Mouse (Mus musculus): ENCODE results near the gene Zmynd12. TPM values are rescaled to one million over a fixed set of nuclear protein-coding genes. Genes with fewer than 3 reads are reported as not detected.

The Zmynd12 gene
- total and polyA plus RNA-seq, 3 experiments: 0.74 TPM; not detected in 2

DNA sequence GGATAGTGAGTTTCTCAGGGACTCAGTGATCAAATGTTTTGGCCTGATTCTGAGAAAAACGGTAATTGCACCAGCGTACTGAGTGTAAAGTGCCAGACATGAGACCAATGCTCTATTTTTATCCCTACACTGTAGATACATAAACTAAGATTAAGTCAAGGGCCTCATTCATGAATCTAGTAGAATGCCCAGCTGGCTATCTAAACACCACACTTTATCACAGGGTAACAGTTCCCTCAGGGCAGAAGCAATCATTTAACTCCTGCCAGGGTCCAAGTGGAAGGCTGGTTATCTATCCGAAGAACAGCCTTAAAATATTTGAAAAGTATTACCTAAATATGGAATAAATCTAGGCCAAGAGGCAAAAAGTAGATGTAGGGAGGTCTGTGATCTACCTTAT, 4.7 kb upstream of the Zmynd12 start:
- no peak overlapping the region for H3K27ac ChIP-seq
- intact Hi-C loops (cut with DNase I): no loop called here

DNA sequence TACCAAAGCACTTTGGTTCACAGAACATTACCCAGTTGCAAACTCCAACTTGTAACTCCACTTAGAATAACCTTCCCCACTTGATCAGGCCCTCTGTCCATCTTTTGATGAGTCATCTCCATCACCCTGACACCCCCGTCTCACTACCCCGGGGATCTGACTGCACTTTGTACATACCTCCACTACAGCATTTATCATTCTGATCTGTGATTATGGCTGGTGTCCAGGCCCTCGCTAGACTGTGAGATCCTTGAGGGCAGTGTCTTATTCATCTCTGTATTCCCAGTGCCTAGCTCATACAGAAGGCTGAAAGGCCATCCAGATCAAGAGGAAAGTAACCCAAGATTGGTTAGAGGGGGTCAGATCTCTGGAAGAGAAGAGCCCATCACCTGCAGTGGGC, 1.4 kb upstream of the Zmynd12 start:
- intact Hi-C loops (cut with DNase I): loop anchor here (5.0 kb wide), 2 partner anchors 99 to 174 kb away; partner anchors contain the start of gene Ppih
- H3K27me3 ChIP-seq (ENCODE audit: control insufficient read depth, insufficient read depth, low read length): no peaks in the 10 kb centered on the region
- TF ChIP-seq EP300 (IDR thresholded peaks at IDR 0.05; ENCODE audit: insufficient read depth, low read depth, low read length) (no peak), POLR2A (IDR thresholded peaks at IDR 0.05; ENCODE audit: insufficient read depth, low read depth, low read length) (no peak), CTCF (IDR thresholded peaks at IDR 0.05) (no peak)
- H3K4me1 ChIP-seq (ENCODE audit: control insufficient read depth, insufficient read depth, low read length): peaks cover 6% of the 10 kb centered on the region
- H3K9ac ChIP-seq (ENCODE audit: low read depth, low read length): peak overlapping the region; percentile 82
- H3K4me3 ChIP-seq: no peak overlapping the region
- 54% methylated on average over 3 of the region's 3 CpGs for WGBS
- DNase-seq: no peak
- H3K27ac ChIP-seq: no peak overlapping the region
- no peaks in the 10 kb centered on the region for H3K36me3 ChIP-seq (ENCODE audit: control insufficient read depth, insufficient read depth, low read length)
- H3K79me2 ChIP-seq (replicated peaks; ENCODE audit: control insufficient read depth, insufficient read depth, low read length): no peaks in the 10 kb centered on the region

More for the DNA sequence above, 4.7 kb upstream of the Zmynd12 start:
- 54% methylated on average over 3 of the region's 3 CpGs for WGBS
- TF ChIP-seq EP300 (IDR thresholded peaks at IDR 0.05; ENCODE audit: insufficient read depth, low read depth, low read length) (no peak), CTCF (IDR thresholded peaks at IDR 0.05) (no peak), POLR2A (IDR thresholded peaks at IDR 0.05; ENCODE audit: insufficient read depth, low read depth, low read length) (no peak)
- Histone ChIP-seq H3K36me3 (ENCODE audit: control insufficient read depth, insufficient read depth, low read length) (no peaks in the 10 kb centered on the region), H3K4me1 (ENCODE audit: control insufficient read depth, insufficient read depth, low read length) (peaks cover 7% of the 10 kb centered on the region), H3K27me3 (ENCODE audit: control insufficient read depth, insufficient read depth, low read length) (no peaks in the 10 kb centered on the region), H3K9ac (ENCODE audit: low read depth, low read length) (no peak overlapping the region), H3K79me2 (replicated peaks; ENCODE audit: control insufficient read depth, insufficient read depth, low read length) (no peaks in the 10 kb centered on the region), H3K4me3 (no peak overlapping the region)
- DNase-seq: no peak

DNA sequence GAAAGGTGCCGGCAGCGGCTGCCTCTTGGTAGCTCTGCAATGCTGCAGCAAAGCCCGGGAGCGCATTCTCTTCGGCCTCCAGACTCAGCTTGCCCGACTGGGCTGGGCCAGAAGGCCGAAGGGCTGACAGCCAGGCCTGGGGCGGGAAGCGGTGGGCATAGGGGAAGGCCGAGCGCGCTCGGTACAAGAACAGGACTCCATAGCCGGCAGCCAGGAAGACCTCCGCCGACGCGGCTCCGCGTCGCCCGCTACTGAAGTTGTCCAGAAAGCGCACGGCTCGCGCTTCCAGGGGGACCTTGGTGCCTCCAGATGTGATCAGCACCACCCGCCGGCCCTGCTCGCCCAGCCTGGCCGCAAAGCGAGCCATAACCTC, 707 bp upstream of the Zmynd12 start:
- no peak for DNase-seq
- H3K4me1 ChIP-seq (ENCODE audit: control insufficient read depth, insufficient read depth, low read length): peaks cover 6% of the 10 kb centered on the region
- WGBS: under 1% methylated on average over 31 of the region's 31 CpGs
- H3K36me3 ChIP-seq (ENCODE audit: control insufficient read depth, insufficient read depth, low read length): no peaks in the 10 kb centered on the region
- H3K27me3 ChIP-seq (ENCODE audit: control insufficient read depth, insufficient read depth, low read length): no peaks in the 10 kb centered on the region
- TF ChIP-seq POLR2A (IDR thresholded peaks at IDR 0.05; ENCODE audit: insufficient read depth, low read depth, low read length) (no peak), CTCF (IDR thresholded peaks at IDR 0.05) (no peak), EP300 (IDR thresholded peaks at IDR 0.05; ENCODE audit: insufficient read depth, low read depth, low read length) (no peak)
- H3K79me2 ChIP-seq (replicated peaks; ENCODE audit: control insufficient read depth, insufficient read depth, low read length): no peaks in the 10 kb centered on the region
- H3K4me3 ChIP-seq: peak overlapping the region; percentile 98
- intact Hi-C loops (cut with DNase I): loop anchor here (2.0 to 5.0 kb wide), 3 partner anchors 100 to 175 kb away; partner anchors contain the start of genes Frg2f1 and Ppih
- H3K9ac ChIP-seq (ENCODE audit: low read depth, low read length): peak overlapping the region; percentile 82
- H3K27ac ChIP-seq: peak overlapping the region; percentile 99

DNA sequence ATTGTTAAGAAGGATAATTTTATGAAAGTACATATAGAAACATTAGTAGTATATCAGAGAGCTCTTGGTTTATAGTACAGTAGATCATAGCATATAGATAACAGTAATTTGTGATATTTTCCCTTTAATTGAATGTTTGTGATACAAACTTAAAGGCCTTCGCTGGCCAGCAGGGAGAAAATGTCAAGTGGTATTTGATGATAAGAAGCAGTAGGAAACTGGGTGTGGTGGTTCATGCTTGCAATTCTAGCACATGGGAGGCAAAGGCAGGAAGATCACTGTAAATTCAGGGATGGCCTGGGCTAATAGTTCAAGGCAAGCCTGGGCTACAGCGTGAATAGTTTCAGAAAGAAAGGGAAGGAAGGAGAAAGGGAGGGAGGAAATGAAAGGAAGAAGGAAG, 2.5 kb downstream of the Zmynd12 start:
- intact Hi-C loops (cut with DNase I): loop anchor here (5.0 kb wide), 1 partner anchor 237 kb away; no protein-coding TSS in a partner anchor
- TF ChIP-seq POLR2A (IDR thresholded peaks at IDR 0.05; ENCODE audit: insufficient read depth, low read depth, low read length): no peak
- no peak for TF ChIP-seq CTCF (IDR thresholded peaks at IDR 0.05)
- no peak for TF ChIP-seq EP300 (IDR thresholded peaks at IDR 0.05; ENCODE audit: insufficient read depth, low read depth, low read length)
- Histone ChIP-seq H3K4me3 (no peak overlapping the region), H3K27ac (no peak overlapping the region), H3K36me3 (ENCODE audit: control insufficient read depth, insufficient read depth, low read length) (no peaks in the 10 kb centered on the region), H3K79me2 (replicated peaks; ENCODE audit: control insufficient read depth, insufficient read depth, low read length) (no peaks in the 10 kb centered on the region), H3K4me1 (ENCODE audit: control insufficient read depth, insufficient read depth, low read length) (peaks cover 6% of the 10 kb centered on the region), H3K27me3 (ENCODE audit: control insufficient read depth, insufficient read depth, low read length) (no peaks in the 10 kb centered on the region), H3K9ac (ENCODE audit: low read depth, low read length) (no peak overlapping the region)
- no peak for DNase-seq
- 70% methylated on average over 2 of the region's 2 CpGs for whole genome bisulfite sequencing

DNA sequence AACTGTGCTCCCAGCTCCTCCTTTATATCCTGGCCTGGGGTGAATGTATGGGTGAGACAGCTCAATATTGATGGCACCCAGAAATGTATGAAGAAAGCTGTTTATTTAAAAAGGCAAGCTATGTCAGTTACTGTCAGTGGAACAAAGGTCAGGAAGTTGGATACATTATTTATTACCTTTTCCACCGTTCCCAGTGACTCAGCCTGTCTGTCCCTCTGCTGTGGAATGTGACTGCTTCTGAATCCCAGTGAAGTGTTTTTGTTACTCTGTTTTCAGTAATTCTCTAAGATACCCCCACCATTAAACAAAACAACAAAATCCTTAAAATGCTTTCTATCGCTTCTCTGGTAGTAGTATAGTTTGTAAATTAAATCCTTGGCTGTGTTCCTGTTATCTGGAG, 3.0 kb downstream of the Zmynd12 start:
- H3K9ac ChIP-seq (ENCODE audit: low read depth, low read length): no peak overlapping the region
- 49% methylated on average over 2 of the region's 2 CpGs for WGBS
- no peak overlapping the region for H3K4me3 ChIP-seq
- intact Hi-C loops (cut with DNase I): loop anchor here (5.0 kb wide), 1 partner anchor 237 kb away; no protein-coding TSS in a partner anchor
- H3K27me3 ChIP-seq (ENCODE audit: control insufficient read depth, insufficient read depth, low read length): no peaks in the 10 kb centered on the region
- no peak for TF ChIP-seq CTCF (IDR thresholded peaks at IDR 0.05)
- TF ChIP-seq EP300 (IDR thresholded peaks at IDR 0.05; ENCODE audit: insufficient read depth, low read depth, low read length): no peak
- TF ChIP-seq POLR2A (IDR thresholded peaks at IDR 0.05; ENCODE audit: insufficient read depth, low read depth, low read length): no peak
- no peaks in the 10 kb centered on the region for H3K79me2 ChIP-seq (replicated peaks; ENCODE audit: control insufficient read depth, insufficient read depth, low read length)
- DNase-seq: no peak
- H3K4me1 ChIP-seq (ENCODE audit: control insufficient read depth, insufficient read depth, low read length): peaks cover 6% of the 10 kb centered on the region
- H3K27ac ChIP-seq: no peak overlapping the region
- no peaks in the 10 kb centered on the region for H3K36me3 ChIP-seq (ENCODE audit: control insufficient read depth, insufficient read depth, low read length)

DNA sequence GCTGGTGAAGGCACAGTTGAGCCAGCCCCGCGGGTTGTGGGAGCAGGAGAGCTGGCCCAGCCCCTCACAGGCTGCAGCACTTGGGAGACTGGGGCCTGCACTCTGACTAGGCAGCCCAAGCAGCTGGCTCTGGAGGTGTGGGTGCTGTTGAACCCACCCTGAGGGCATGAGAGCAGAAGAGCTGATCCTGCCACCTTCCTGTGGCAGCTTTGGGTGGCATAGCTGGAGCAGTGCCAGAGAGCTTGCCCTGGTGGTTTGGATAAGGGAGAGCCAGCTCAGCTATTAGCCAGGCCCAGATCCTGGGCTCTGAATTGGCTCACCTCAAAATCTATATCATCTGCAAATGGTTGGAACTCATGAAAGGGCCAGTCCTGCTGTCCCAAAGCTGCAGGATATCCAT, 5.1 kb downstream of the Zmynd12 start:
- Histone ChIP-seq H3K79me2 (replicated peaks; ENCODE audit: control insufficient read depth, insufficient read depth, low read length) (no peaks in the 10 kb centered on the region), H3K9ac (ENCODE audit: low read depth, low read length) (no peak overlapping the region), H3K27ac (no peak overlapping the region), H3K4me3 (no peak overlapping the region), H3K4me1 (ENCODE audit: control insufficient read depth, insufficient read depth, low read length) (peaks cover 1% of the 10 kb centered on the region; the same call in 1 of the 2 replicates), H3K27me3 (ENCODE audit: control insufficient read depth, insufficient read depth, low read length) (no peaks in the 10 kb centered on the region), H3K36me3 (ENCODE audit: control insufficient read depth, insufficient read depth, low read length) (no peaks in the 10 kb centered on the region)
- intact Hi-C loops (cut with DNase I): loop anchor here (2.0 to 5.0 kb wide), 2 partner anchors 35 to 235 kb away; no protein-coding TSS in a partner anchor
- DNase-seq: no peak
- 37% methylated on average over 2 of the region's 2 CpGs for WGBS
- no peak for TF ChIP-seq POLR2A (IDR thresholded peaks at IDR 0.05; ENCODE audit: insufficient read depth, low read depth, low read length)

Measured in heart, adult 2 months (tissue).